Mouse (Mus musculus) brain, embryonic 14.5 days (tissue): ENCODE data around the gene Hist1h1t.
A peak's percentile ranks its signal among the peaks of the same experiment; 100 is the strongest.

Experiments used
- CTCF ChIP-seq: fragments of 200-500 bp; IDR thresholded peaks from 2 replicates; pipeline ENCODE4 v1.5.1; 2012; ENCODE audit warnings: inconsistent platforms, mild to moderate bottlenecking, moderate library complexity, borderline replicate concordance; ENCODE audit not compliant: insufficient read depth, insufficient read length; ENCODE audit errors: extremely low read depth
- POLR2A ChIP-seq: fragments of 200-500 bp; IDR thresholded peaks from 2 replicates; pipeline ENCODE4 v1.6.1; 2012; ENCODE audit warnings: mild to moderate bottlenecking, inconsistent platforms, borderline replicate concordance; ENCODE audit not compliant: poor library complexity, insufficient read depth, insufficient read length, severe bottlenecking; ENCODE audit errors: extremely low read depth

DNA sequence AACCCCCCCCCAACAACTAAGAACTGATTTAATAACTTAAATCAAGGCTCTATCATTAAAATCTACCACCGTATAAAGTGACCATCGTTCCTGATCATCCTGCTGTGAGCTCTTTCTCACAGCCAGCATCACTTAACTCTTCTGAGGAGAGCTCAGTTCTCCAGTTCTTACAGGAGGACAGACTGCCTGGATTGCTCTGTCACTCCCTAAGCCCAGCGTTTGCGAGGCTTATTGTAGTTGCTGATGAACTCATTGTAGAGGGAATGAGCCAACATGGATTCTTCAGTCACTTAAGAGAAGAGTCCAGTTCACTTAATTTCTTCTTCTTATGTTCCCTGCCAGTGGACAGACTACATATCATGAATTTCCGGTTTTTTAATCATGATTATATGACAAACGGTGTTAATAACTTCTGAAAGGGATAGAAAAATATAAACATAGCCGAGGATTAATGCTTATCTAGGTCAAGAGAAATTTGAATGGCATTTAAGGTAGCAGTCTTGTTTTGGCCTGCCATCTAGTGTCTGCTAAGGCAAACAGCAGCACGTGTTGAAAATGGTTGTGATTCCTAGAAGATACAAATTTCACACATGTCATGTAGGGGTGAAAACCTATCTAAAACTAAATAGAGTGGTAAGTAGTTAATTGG, 36.7 kb downstream of the Hist1h1t start:
- TF ChIP-seq POLR2A (no peak), CTCF (peak; percentile 75; the same call in 1 of the 2 replicates)
